Mouse (Mus musculus) liver, adult 2 months (tissue): ENCODE results near the gene Bag3.

ENCODE experiments used
- CTCF ChIP-seq: fragments of 200-500 bp; IDR thresholded peaks from 2 replicates; pipeline ENCODE4 v1.5.1; 2011; ENCODE audit warnings: low read depth, low read length, control low read depth
- POLR2A ChIP-seq: fragments of 200-500 bp; IDR thresholded peaks from 2 replicates; pipeline ENCODE4 v1.6.1; 2011; ENCODE audit warnings: low read length, control low read depth; ENCODE audit not compliant: insufficient read depth; ENCODE audit errors: extremely low read depth

GRCm38 (mm10) chr7:128575794-128576193 is 52.4 kb downstream of the Bag3 start:
- TF ChIP-seq CTCF: no peak
- TF ChIP-seq POLR2A: no peak
